Mouse (Mus musculus): ENCODE data around the gene Polg2. TPM values are rescaled to one million over a fixed set of nuclear protein-coding genes. Genes with fewer than 3 reads are reported as not detected.

The Polg2 gene
- polyA plus RNA-seq, 1 experiment from 2014 or later = 9.9 TPM

- no peak overlapping the region for H3K4me2 ChIP-seq
- 14% methylated on average over 5 of the region's 5 CpGs for WGBS
- no peak for TF ChIP-seq CTCF (IDR thresholded peaks at IDR 0.05; ENCODE audit: low read depth)
- H3K27me3 ChIP-seq (ENCODE audit: insufficient read depth, low read length) = no peaks in the 10 kb centered on the region
- ATAC-seq (ENCODE audit: insufficient read depth) (peak; percentile 87), DNase-seq (peak; percentile 82)
- no peak overlapping the region for H3K9ac ChIP-seq
- peak overlapping the region; percentile 83 for H3K27ac ChIP-seq (ENCODE audit: low read depth)
- no peaks in the 10 kb centered on the region for H3K9me3 ChIP-seq (ENCODE audit: low read depth, low read length)
- no peak overlapping the region for H3K4me3 ChIP-seq (ENCODE audit: low read depth, low read length)
- H3K36me3 ChIP-seq (ENCODE audit: insufficient read depth) = peaks cover 21% of the 10 kb centered on the region
- no peaks in the 10 kb centered on the region for H3K4me1 ChIP-seq (ENCODE audit: insufficient read depth)
Observed at GRCm38 (mm10) chr11:106762139-106762799, 17.1 kb downstream of the Polg2 start.

GRCm38 (mm10) chr11:106760511-106760910 is 18.8 kb downstream of the Polg2 start:
- H3K4me1 ChIP-seq (ENCODE audit: insufficient read depth) = no peaks in the 10 kb centered on the region
- H3K4me2 ChIP-seq = no peak overlapping the region
- no peak overlapping the region for H3K27ac ChIP-seq (ENCODE audit: low read depth)
- H3K36me3 ChIP-seq (ENCODE audit: insufficient read depth) = peaks cover 5% of the 10 kb centered on the region; the same call in 1 of the 2 replicates
- no peak overlapping the region for H3K4me3 ChIP-seq (ENCODE audit: low read depth, low read length)
- 84% methylated on average over 5 of the region's 5 CpGs for WGBS
- TF ChIP-seq CTCF (IDR thresholded peaks at IDR 0.05; ENCODE audit: low read depth) = no peak
- no peak for DNase-seq
- ATAC-seq (ENCODE audit: insufficient read depth) = no peak
- H3K9me3 ChIP-seq (ENCODE audit: low read depth, low read length) = no peaks in the 10 kb centered on the region
- no peaks in the 10 kb centered on the region for H3K27me3 ChIP-seq (ENCODE audit: insufficient read depth, low read length)
- H3K9ac ChIP-seq = no peak overlapping the region

- Histone ChIP-seq H3K4me2 (no peak overlapping the region), H3K4me1 (ENCODE audit: insufficient read depth) (no peaks in the 10 kb centered on the region), H3K9me3 (ENCODE audit: low read depth, low read length) (no peaks in the 10 kb centered on the region), H3K9ac (no peak overlapping the region), H3K27ac (ENCODE audit: low read depth) (no peak overlapping the region), H3K36me3 (ENCODE audit: insufficient read depth) (no peaks in the 10 kb centered on the region), H3K4me3 (ENCODE audit: low read depth, low read length) (no peak overlapping the region), H3K27me3 (ENCODE audit: insufficient read depth, low read length) (no peaks in the 10 kb centered on the region)
- DNase-seq (no peak), ATAC-seq (ENCODE audit: insufficient read depth) (no peak)
- 86% methylated on average over 3 of the region's 3 CpGs for WGBS
- no peak for TF ChIP-seq CTCF (IDR thresholded peaks at IDR 0.05; ENCODE audit: low read depth)
Observed at GRCm38 (mm10) chr11:106759028-106759427, 20.3 kb downstream of the Polg2 start.

GRCm38 (mm10) chr11:106755583-106755982 is 23.8 kb downstream of the Polg2 start:
- H3K36me3 ChIP-seq (ENCODE audit: insufficient read depth) = no peaks in the 10 kb centered on the region
- H3K27me3 ChIP-seq (ENCODE audit: insufficient read depth, low read length) = no peaks in the 10 kb centered on the region
- H3K9me3 ChIP-seq (ENCODE audit: low read depth, low read length) = no peaks in the 10 kb centered on the region
- H3K9ac ChIP-seq = no peak overlapping the region
- no peak for ATAC-seq (ENCODE audit: insufficient read depth)
- no peaks in the 10 kb centered on the region for H3K4me1 ChIP-seq (ENCODE audit: insufficient read depth)
- no peak overlapping the region for H3K4me3 ChIP-seq (ENCODE audit: low read depth, low read length)
- no peak for DNase-seq
- H3K4me2 ChIP-seq = no peak overlapping the region
- TF ChIP-seq CTCF (IDR thresholded peaks at IDR 0.05; ENCODE audit: low read depth) = no peak
- H3K27ac ChIP-seq (ENCODE audit: low read depth) = no peak overlapping the region
- 52% methylated on average over 5 of the region's 5 CpGs for WGBS

- no peak overlapping the region for H3K4me3 ChIP-seq (ENCODE audit: low read depth, low read length)
- DNase-seq (no peak), ATAC-seq (ENCODE audit: insufficient read depth) (no peak)
- H3K4me1 ChIP-seq (ENCODE audit: insufficient read depth) = no peaks in the 10 kb centered on the region
- no peak overlapping the region for H3K27ac ChIP-seq (ENCODE audit: low read depth)
- WGBS = 69% methylated on average over 6 of the region's 6 CpGs
- TF ChIP-seq CTCF (IDR thresholded peaks at IDR 0.05; ENCODE audit: low read depth) = no peak
- H3K9me3 ChIP-seq (ENCODE audit: low read depth, low read length) = no peaks in the 10 kb centered on the region
- H3K9ac ChIP-seq = no peak overlapping the region
- H3K36me3 ChIP-seq (ENCODE audit: insufficient read depth) = no peaks in the 10 kb centered on the region
- no peaks in the 10 kb centered on the region for H3K27me3 ChIP-seq (ENCODE audit: insufficient read depth, low read length)
- no peak overlapping the region for H3K4me2 ChIP-seq
Observed at GRCm38 (mm10) chr11:106753314-106753713, 26.0 kb downstream of the Polg2 start.

- 71% methylated on average over 7 of the region's 7 CpGs for WGBS
- Histone ChIP-seq H3K4me3 (ENCODE audit: low read depth, low read length) (no peak overlapping the region), H3K36me3 (ENCODE audit: insufficient read depth) (no peaks in the 10 kb centered on the region), H3K9ac (no peak overlapping the region), H3K27ac (ENCODE audit: low read depth) (no peak overlapping the region), H3K4me1 (ENCODE audit: insufficient read depth) (no peaks in the 10 kb centered on the region), H3K27me3 (ENCODE audit: insufficient read depth, low read length) (no peaks in the 10 kb centered on the region), H3K9me3 (ENCODE audit: low read depth, low read length) (no peaks in the 10 kb centered on the region; the same call in 1 of the 2 replicates), H3K4me2 (no peak overlapping the region)
- DNase-seq = no peak
- TF ChIP-seq CTCF (IDR thresholded peaks at IDR 0.05; ENCODE audit: low read depth) = no peak
- ATAC-seq (ENCODE audit: insufficient read depth) = no peak
Observed at GRCm38 (mm10) chr11:106752103-106752502, 27.2 kb downstream of the Polg2 start.

GRCm38 (mm10) chr11:106751039-106752018 is 28.0 kb downstream of the Polg2 start, which contains the start of gene Milr1:
TSS of gene Milr1 (plus strand) at chr11:106751226.
- Histone ChIP-seq H3K27me3 (ENCODE audit: insufficient read depth, low read length) (no peaks in the 10 kb centered on the region), H3K4me1 (ENCODE audit: insufficient read depth) (no peaks in the 10 kb centered on the region), H3K9me3 (ENCODE audit: low read depth, low read length) (no peaks in the 10 kb centered on the region; the same call in 1 of the 2 replicates), H3K27ac (ENCODE audit: low read depth) (no peak within 1 kb of the TSS), H3K9ac (no peak within 1 kb of the TSS), H3K36me3 (ENCODE audit: insufficient read depth) (no peaks in the 10 kb centered on the region), H3K4me2 (no peak within 1 kb of the TSS), H3K4me3 (ENCODE audit: low read depth, low read length) (no peak within 1 kb of the TSS)
- 73% methylated on average over 17 of the region's 17 CpGs for WGBS
- no peak for ATAC-seq (ENCODE audit: insufficient read depth)
- no peak for TF ChIP-seq CTCF (IDR thresholded peaks at IDR 0.05; ENCODE audit: low read depth)
- DNase-seq = no peak
